Mouse (Mus musculus) E14TG2a.4 (cell line): ENCODE measurements around the gene Elof1.

ENCODE experiments used
- CTCF ChIP-seq: conservative IDR thresholded peaks from 2 replicates; pipeline ENCODE4 v1.5.1; 2014; ENCODE audit warnings: low read length
- NANOG ChIP-seq: IDR thresholded peaks from 2 replicates; pipeline ENCODE4 v1.6.1; 2014; ENCODE audit warnings: borderline replicate concordance, low read length, mixed read lengths
- POU5F1 ChIP-seq: IDR thresholded peaks from 2 replicates; pipeline ENCODE4 v1.6.1; 2014; ENCODE audit warnings: low read length, borderline replicate concordance

DNA sequence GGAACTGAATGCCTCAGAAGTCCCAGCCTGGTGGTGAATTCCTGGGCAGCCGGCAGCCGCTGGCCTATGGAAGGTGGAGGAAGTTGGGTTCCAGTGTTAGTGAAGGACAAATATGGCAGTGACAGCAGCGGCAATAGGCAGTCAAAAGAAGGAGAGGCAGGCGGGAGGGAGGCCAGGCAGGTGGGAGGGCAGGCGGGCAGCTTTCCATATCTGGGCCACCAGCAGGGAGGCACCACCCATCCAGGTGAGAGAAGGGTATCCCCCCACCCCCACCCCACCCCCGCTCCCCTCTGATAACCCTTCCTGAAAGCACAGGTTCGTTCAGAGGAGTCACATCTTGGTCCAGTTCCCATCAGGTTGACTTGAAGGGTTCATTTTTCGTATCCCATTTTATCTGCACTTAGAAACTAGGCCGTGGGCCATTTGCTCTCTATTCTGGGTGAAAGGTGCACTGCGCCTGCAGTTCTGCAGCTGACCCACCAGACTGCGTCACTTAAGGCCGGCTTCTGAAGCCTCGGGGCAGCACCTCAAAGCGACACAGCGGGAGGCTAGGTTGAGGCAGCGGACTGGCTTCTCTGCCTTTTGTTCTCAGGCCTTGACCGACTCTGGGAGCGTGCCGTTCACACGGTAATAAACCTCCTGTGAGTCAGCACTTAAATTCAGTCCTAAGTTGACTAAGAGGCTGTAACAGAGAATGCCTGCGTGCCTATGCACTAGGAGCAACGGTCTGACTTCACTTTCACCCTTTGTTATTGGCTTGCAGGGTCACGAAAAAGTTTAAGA is 20.0 kb upstream of the Elof1 start:
- TF ChIP-seq CTCF (no peak), NANOG (peak; percentile 78; the same call in 1 of the 2 replicates), POU5F1 (no peak)
